Mouse (Mus musculus) cerebellum, adult 2 months (tissue): ENCODE measurements around the gene Creld2. TPM values are rescaled to one million over a fixed set of nuclear protein-coding genes. Genes with fewer than 3 reads are reported as not detected.

Experiments used
- DNase-seq, 2 experiments: peaks; one replicate each; pipeline ENCODE4 v3.0.0; 2021
- H3K27ac ChIP-seq: fragments of 200-500 bp; 2 replicates; pipeline ENCODE4 v1.5.1; 2012; ENCODE audit warnings: low read length, control low read depth, inconsistent platforms; ENCODE audit not compliant: insufficient read depth
- H3K27me3 ChIP-seq: fragments of 200-500 bp; 2 replicates; pipeline ENCODE4 v1.6.1; 2012; ENCODE audit warnings: inconsistent platforms, mild to moderate bottlenecking, low read length, moderate library complexity; ENCODE audit not compliant: control insufficient read depth, insufficient read depth
- H3K4me1 ChIP-seq: fragments of 200-500 bp; 2 replicates; pipeline ENCODE4 v1.6.1; 2011; ENCODE audit warnings: low read length; ENCODE audit not compliant: control insufficient read depth, insufficient read depth
- H3K4me3 ChIP-seq: fragments of 200-500 bp; replicated peaks from 2 replicates; pipeline ENCODE3; 2011; ENCODE audit warnings: mild to moderate bottlenecking, low read depth, low read length, control low read depth; ENCODE audit not compliant: insufficient read depth
- CTCF ChIP-seq: fragments of 200-500 bp; IDR thresholded peaks from 2 replicates; pipeline ENCODE4 v1.5.1; 2011; ENCODE audit warnings: low read depth, mild to moderate bottlenecking, control low read depth, low read length, moderate library complexity, borderline replicate concordance; ENCODE audit not compliant: insufficient read depth
- POLR2A ChIP-seq: fragments of 200-500 bp; IDR thresholded peaks from 2 replicates; pipeline ENCODE4 v1.6.1; 2011; ENCODE audit warnings: low read length, control low read depth, borderline replicate concordance; ENCODE audit not compliant: insufficient read depth
- WGBS: fragments of 180-500 bp; shearing (Covaris S2); methylation state at CpG from one replicate; pipeline ENCODE4 v1.1.7; 2018; 5-methylcytosine and 5-hydroxymethylcytosine counted together
- polyA plus RNA-seq: library from polyadenylated mRNA; depleted of rRNA; stranded (reverse); fragments of >200 nt; gene quantifications from 2 replicates; pipeline ENCODE4 v1.2.3, GENCODE M21; 2012

Creld2 gene
- polyA plus RNA-seq, 1 experiment, result 32.0 TPM

GRCm38 (mm10) chr15:88864270-88865030, 45.0 kb downstream of the Creld2 start:
- peak overlapping the region; percentile 99 for H3K27ac ChIP-seq
- WGBS, result 17% methylated on average over 22 of the region's 22 CpGs
- no peaks in the 10 kb centered on the region for H3K27me3 ChIP-seq
- no peak for DNase-seq
- peaks cover 20% of the 10 kb centered on the region for H3K4me1 ChIP-seq
- peak overlapping the region; percentile 78 for H3K4me3 ChIP-seq
- TF ChIP-seq CTCF (0 out of 2 replicates have a peak, but pooled peaks have one; percentile 15), POLR2A (no peak)

DNA sequence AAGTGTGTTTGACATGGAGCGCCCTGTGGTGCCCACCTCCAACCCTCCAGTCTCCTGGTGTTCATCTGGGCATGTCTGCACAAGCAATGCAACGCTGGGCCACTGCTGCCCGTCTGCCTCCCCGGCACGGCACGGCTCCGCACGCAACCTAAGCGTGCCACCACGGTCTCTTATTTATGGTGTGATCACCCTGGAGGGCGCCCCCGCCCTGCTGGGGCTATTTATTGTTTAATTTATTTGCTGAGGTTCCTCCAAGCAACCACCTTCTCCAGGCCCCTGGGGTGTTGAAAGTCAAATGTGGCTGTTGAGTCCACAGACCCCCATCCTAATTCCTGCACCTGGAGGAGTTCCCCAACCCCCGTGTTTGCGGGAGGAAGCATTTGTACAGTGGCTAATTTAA, 45.6 kb downstream of the Creld2 start:
- H3K4me3 ChIP-seq, result peak overlapping the region; percentile 78
- no peaks in the 10 kb centered on the region for H3K27me3 ChIP-seq
- DNase-seq, result peak in 1 of 2 experiments; percentile 48
- 76% methylated on average over 14 of the region's 14 CpGs for WGBS
- peak overlapping the region; percentile 99; the same call in 1 of the 2 replicates for H3K27ac ChIP-seq
- H3K4me1 ChIP-seq, result peaks cover 20% of the 10 kb centered on the region
- no peak for TF ChIP-seq POLR2A
- no peak for TF ChIP-seq CTCF

- H3K27ac ChIP-seq, result no peak overlapping the region
- WGBS, result 77% methylated on average over 4 of the region's 4 CpGs
- peaks cover 20% of the 10 kb centered on the region for H3K4me1 ChIP-seq
- no peaks in the 10 kb centered on the region for H3K27me3 ChIP-seq
- TF ChIP-seq CTCF (no peak), POLR2A (no peak)
- H3K4me3 ChIP-seq, result no peak overlapping the region
- peak in 1 of 2 experiments; percentile 31 for DNase-seq
Observed at GRCm38 (mm10) chr15:88865888-88866695, 46.6 kb downstream of the Creld2 start.

- peaks cover 20% of the 10 kb centered on the region for H3K4me1 ChIP-seq
- H3K4me3 ChIP-seq, result no peak overlapping the region
- DNase-seq, result peak in 1 of 2 experiments; percentile 28
- H3K27me3 ChIP-seq, result no peaks in the 10 kb centered on the region
- no peak overlapping the region for H3K27ac ChIP-seq
- TF ChIP-seq CTCF, result no peak
- no peak for TF ChIP-seq POLR2A
- 40% methylated on average over 7 of the region's 7 CpGs for WGBS
Observed at GRCm38 (mm10) chr15:88866934-88867356, 47.5 kb downstream of the Creld2 start.

GRCm38 (mm10) chr15:88867368-88868023, 48.0 kb downstream of the Creld2 start:
- Histone ChIP-seq H3K27ac (peak overlapping the region; percentile 11; the same call in 1 of the 2 replicates), H3K4me1 (peaks cover 20% of the 10 kb centered on the region), H3K4me3 (no peak overlapping the region), H3K27me3 (no peaks in the 10 kb centered on the region)
- TF ChIP-seq POLR2A (no peak), CTCF (no peak)
- 46% methylated on average over 5 of the region's 5 CpGs for WGBS
- DNase-seq, result peak in 1 of 2 experiments; percentile 22

- Histone ChIP-seq H3K27ac (no peak overlapping the region), H3K4me3 (no peak overlapping the region), H3K27me3 (no peaks in the 10 kb centered on the region), H3K4me1 (peaks cover 20% of the 10 kb centered on the region)
- TF ChIP-seq POLR2A, result no peak
- no peak for TF ChIP-seq CTCF
- WGBS, result 82% methylated on average over 6 of the region's 6 CpGs
- DNase-seq, result no peak
Observed at GRCm38 (mm10) chr15:88868024-88868742, 48.7 kb downstream of the Creld2 start.
